Mouse (Mus musculus): ENCODE data around the gene Gm20604. TPM values are rescaled to one million over a fixed set of nuclear protein-coding genes. Genes with fewer than 3 reads are reported as not detected.

Gm20604 gene
- polyA plus RNA-seq (2012; rRNA removed): 29.1 and 29.2 TPM in 2 replicates

GRCm38 (mm10) chr12:102758403-102758756 lies at the start of gene Gm20604:
Gene Gm20604, minus strand, starts transcription at chr12:102758672.
- no peak for TF ChIP-seq POLR2A (IDR thresholded peaks at IDR 0.05; ENCODE audit: extremely low read depth, insufficient read depth, low read length)
- no peak for TF ChIP-seq CTCF (IDR thresholded peaks at IDR 0.05; ENCODE audit: extremely low read depth, insufficient read depth, low read length)

GRCm38 (mm10) chr12:102799528-102799927 lies 41.1 kb upstream of the Gm20604 start:
- Histone ChIP-seq H3K27ac (ENCODE audit: insufficient read depth, low read length) (no peak overlapping the region), H3K4me3 (ENCODE audit: insufficient read depth, low read length) (no peak overlapping the region), H3K4me1 (ENCODE audit: control insufficient read depth, insufficient read depth, low read length) (no peaks in the 10 kb centered on the region)
- TF ChIP-seq POLR2A (IDR thresholded peaks at IDR 0.05; ENCODE audit: extremely low read depth, insufficient read depth, low read length): no peak

More at GRCm38 (mm10) chr12:102758403-102758756, at the start of gene Gm20604:
- peak within 1 kb of the TSS; percentile 53 for H3K27ac ChIP-seq (ENCODE audit: insufficient read depth, low read length)
- H3K4me3 ChIP-seq (ENCODE audit: insufficient read depth, low read length): peak within 1 kb of the TSS; percentile 91
- H3K4me1 ChIP-seq (ENCODE audit: control insufficient read depth, insufficient read depth, low read length): no peaks in the 10 kb centered on the region; the same call in 1 of the 2 replicates

- H3K27ac ChIP-seq (ENCODE audit: insufficient read depth, low read length): no peak overlapping the region
- no peak overlapping the region for H3K4me3 ChIP-seq (ENCODE audit: insufficient read depth, low read length)
- peaks cover 2% of the 10 kb centered on the region; the same call in 1 of the 2 replicates for H3K4me1 ChIP-seq (ENCODE audit: control insufficient read depth, insufficient read depth, low read length)
- TF ChIP-seq POLR2A (IDR thresholded peaks at IDR 0.05; ENCODE audit: extremely low read depth, insufficient read depth, low read length): no peak
- no peak for TF ChIP-seq CTCF (IDR thresholded peaks at IDR 0.05; ENCODE audit: extremely low read depth, insufficient read depth, low read length)
Measured at GRCm38 (mm10) chr12:102787927-102788326, 29.5 kb upstream of the Gm20604 start.

- Histone ChIP-seq H3K4me3 (ENCODE audit: insufficient read depth, low read length) (no peak overlapping the region), H3K27ac (ENCODE audit: insufficient read depth, low read length) (no peak overlapping the region), H3K4me1 (ENCODE audit: control insufficient read depth, insufficient read depth, low read length) (peaks cover 2% of the 10 kb centered on the region; the same call in 1 of the 2 replicates)
- TF ChIP-seq POLR2A (IDR thresholded peaks at IDR 0.05; ENCODE audit: extremely low read depth, insufficient read depth, low read length) (no peak), CTCF (IDR thresholded peaks at IDR 0.05; ENCODE audit: extremely low read depth, insufficient read depth, low read length) (no peak)
Measured at GRCm38 (mm10) chr12:102785593-102785985, 27.1 kb upstream of the Gm20604 start.

GRCm38 (mm10) chr12:102784899-102785592 lies 26.6 kb upstream of the Gm20604 start:
- H3K4me3 ChIP-seq (ENCODE audit: insufficient read depth, low read length): no peak overlapping the region
- no peak overlapping the region for H3K27ac ChIP-seq (ENCODE audit: insufficient read depth, low read length)
- no peaks in the 10 kb centered on the region for H3K4me1 ChIP-seq (ENCODE audit: control insufficient read depth, insufficient read depth, low read length)
- TF ChIP-seq POLR2A (IDR thresholded peaks at IDR 0.05; ENCODE audit: extremely low read depth, insufficient read depth, low read length) (no peak), CTCF (IDR thresholded peaks at IDR 0.05; ENCODE audit: extremely low read depth, insufficient read depth, low read length) (no peak)

- Histone ChIP-seq H3K27ac (ENCODE audit: insufficient read depth, low read length) (no peak overlapping the region), H3K4me3 (ENCODE audit: insufficient read depth, low read length) (no peak overlapping the region), H3K4me1 (ENCODE audit: control insufficient read depth, insufficient read depth, low read length) (no peaks in the 10 kb centered on the region)
- TF ChIP-seq CTCF (IDR thresholded peaks at IDR 0.05; ENCODE audit: extremely low read depth, insufficient read depth, low read length): no peak
- TF ChIP-seq POLR2A (IDR thresholded peaks at IDR 0.05; ENCODE audit: extremely low read depth, insufficient read depth, low read length): no peak
Measured at GRCm38 (mm10) chr12:102782841-102783240, 24.4 kb upstream of the Gm20604 start.

GRCm38 (mm10) chr12:102779452-102779851 lies 21.0 kb upstream of the Gm20604 start:
- Histone ChIP-seq H3K4me3 (ENCODE audit: insufficient read depth, low read length) (no peak overlapping the region), H3K4me1 (ENCODE audit: control insufficient read depth, insufficient read depth, low read length) (no peaks in the 10 kb centered on the region), H3K27ac (ENCODE audit: insufficient read depth, low read length) (no peak overlapping the region)
- TF ChIP-seq CTCF (IDR thresholded peaks at IDR 0.05; ENCODE audit: extremely low read depth, insufficient read depth, low read length) (0 out of 2 replicates have a peak, but pooled peaks have one; percentile 7), POLR2A (IDR thresholded peaks at IDR 0.05; ENCODE audit: extremely low read depth, insufficient read depth, low read length) (no peak)

GRCm38 (mm10) chr12:102778151-102778550 lies 19.7 kb upstream of the Gm20604 start:
- no peak for TF ChIP-seq POLR2A (IDR thresholded peaks at IDR 0.05; ENCODE audit: extremely low read depth, insufficient read depth, low read length)
- no peak for TF ChIP-seq CTCF (IDR thresholded peaks at IDR 0.05; ENCODE audit: extremely low read depth, insufficient read depth, low read length)
- no peaks in the 10 kb centered on the region for H3K4me1 ChIP-seq (ENCODE audit: control insufficient read depth, insufficient read depth, low read length)
- H3K4me3 ChIP-seq (ENCODE audit: insufficient read depth, low read length): no peak overlapping the region
- H3K27ac ChIP-seq (ENCODE audit: insufficient read depth, low read length): no peak overlapping the region

GRCm38 (mm10) chr12:102776035-102776434 lies 17.6 kb upstream of the Gm20604 start:
- Histone ChIP-seq H3K27ac (ENCODE audit: insufficient read depth, low read length) (no peak overlapping the region), H3K4me1 (ENCODE audit: control insufficient read depth, insufficient read depth, low read length) (no peaks in the 10 kb centered on the region), H3K4me3 (ENCODE audit: insufficient read depth, low read length) (no peak overlapping the region)
- TF ChIP-seq POLR2A (IDR thresholded peaks at IDR 0.05; ENCODE audit: extremely low read depth, insufficient read depth, low read length) (no peak), CTCF (IDR thresholded peaks at IDR 0.05; ENCODE audit: extremely low read depth, insufficient read depth, low read length) (no peak)

GRCm38 (mm10) chr12:102772676-102773075 lies 14.2 kb upstream of the Gm20604 start:
- Histone ChIP-seq H3K4me1 (ENCODE audit: control insufficient read depth, insufficient read depth, low read length) (no peaks in the 10 kb centered on the region), H3K4me3 (ENCODE audit: insufficient read depth, low read length) (no peak overlapping the region), H3K27ac (ENCODE audit: insufficient read depth, low read length) (no peak overlapping the region)
- TF ChIP-seq POLR2A (IDR thresholded peaks at IDR 0.05; ENCODE audit: extremely low read depth, insufficient read depth, low read length) (no peak), CTCF (IDR thresholded peaks at IDR 0.05; ENCODE audit: extremely low read depth, insufficient read depth, low read length) (no peak)

Measured in cortical plate, adult 2 months (tissue).